Mouse (Mus musculus) G1E (cell line): ENCODE measurements around the gene Gm21312.

Experiments
- CTCF ChIP-seq: IDR thresholded peaks from 2 replicates; pipeline ENCODE4 v1.5.1; 2012; ENCODE audit warnings: low read depth, low read length, inconsistent platforms, mixed read lengths
- POLR2AphosphoS5 ChIP-seq: IDR thresholded peaks from 2 replicates; pipeline ENCODE4 v1.6.1; 2012; ENCODE audit warnings: low read depth, low read length, inconsistent platforms; ENCODE audit not compliant: insufficient replicate concordance

- TF ChIP-seq CTCF, result no peak
- no peak for TF ChIP-seq POLR2AphosphoS5
Measured at GRCm38 (mm10) chr10:104209655-104210054, 32.8 kb downstream of the Gm21312 start.
